Mouse (Mus musculus) right cerebral cortex, postnatal 14 days (tissue): ENCODE measurements around the gene Olfr1220.

Experiments
- DNase-seq: peaks from one replicate; pipeline ENCODE4 v3.0.0; 2022

The Olfr1220 gene

GRCm38 (mm10) chr2:89106735-89107134 lies at the start of gene Olfr1220:
TSS of gene Olfr1220 (minus strand) at chr2:89106835.
- no peak for DNase-seq

GRCm38 (mm10) chr2:89151460-89151859 lies 44.8 kb upstream of the Olfr1220 start, which contains the start of gene Olfr1223:
TSS of gene Olfr1223 (minus strand) at chr2:89151560.
- no peak for DNase-seq

- DNase-seq = no peak
These were observed 26.3 kb upstream of the Olfr1220 start, which contains the start of gene Olfr1222 for GRCm38 (mm10) chr2:89132954-89133353. TSS of gene Olfr1222 (minus strand) at chr2:89133054.

- DNase-seq = no peak
These were observed 10.5 kb upstream of the Olfr1220 start, which contains the start of gene Olfr1221 for GRCm38 (mm10) chr2:89117183-89117582. TSS of gene Olfr1221 (minus strand) at chr2:89117283.

GRCm38 (mm10) chr2:89105651-89106050 lies 984 bp downstream of the Olfr1220 start:
- no peak for DNase-seq

GRCm38 (mm10) chr2:89093848-89094247 lies 12.8 kb downstream of the Olfr1220 start:
- no peak for DNase-seq

- no peak for DNase-seq
These were observed 23.2 kb downstream of the Olfr1220 start, which contains the start of gene Olfr1219 for GRCm38 (mm10) chr2:89083413-89083812. TSS of gene Olfr1219 (minus strand) at chr2:89083513.

- no peak for DNase-seq
These were observed 25.1 kb downstream of the Olfr1220 start for GRCm38 (mm10) chr2:89081487-89081886.

- no peak for DNase-seq
These were observed 45.5 kb downstream of the Olfr1220 start, which contains the start of gene Olfr1218 for GRCm38 (mm10) chr2:89061087-89061486. TSS of gene Olfr1218 (minus strand) at chr2:89061187.
